Mouse (Mus musculus) megakaryocyte, embryonic 14.5 days (primary cell): ENCODE data around the gene Trib2.

ENCODE experiments used
- FLI1 ChIP-seq: IDR thresholded peaks from 2 replicates; pipeline ENCODE4 v1.6.1; 2012; ENCODE audit warnings: low read length, inconsistent platforms, mixed read lengths
- GATA1 ChIP-seq: IDR thresholded peaks from 3 replicates; pipeline ENCODE4 v1.6.1; 2012; ENCODE audit warnings: mixed read lengths, low read length, inconsistent platforms, borderline replicate concordance

GRCm38 (mm10) chr12:15765996-15766395 is 50.7 kb downstream of the Trib2 start:
- TF ChIP-seq GATA1 (no peak), FLI1 (no peak)
